Mouse (Mus musculus) midbrain, embryonic 13.5 days (tissue): Measurements from ENCODE around the gene Sun2. TPM values are rescaled to one million over a fixed set of nuclear protein-coding genes. Genes with fewer than 3 reads are reported as not detected.
A peak's percentile ranks its signal among the peaks of the same experiment; 100 is the strongest.

Source experiments
- ATAC-seq: fragments of 200-750 bp; cut with Nextera tagmentation; 2 replicates; pipeline ENCODE4 v1.8.0; 2017; ENCODE audit warnings: mild to moderate bottlenecking, moderate TSS enrichment, moderate library complexity
- H3K27ac ChIP-seq: fragments of 300-500 bp; sonication (generic); 2 replicates; pipeline ENCODE4 v1.5.1; 2015; ENCODE audit warnings: inconsistent platforms, mild to moderate bottlenecking, moderate library complexity
- H3K27me3 ChIP-seq: fragments of 300-500 bp; sonication (generic); 2 replicates; pipeline ENCODE4 v1.6.1; 2015; ENCODE audit warnings: mild to moderate bottlenecking, inconsistent platforms
- H3K36me3 ChIP-seq: fragments of 300-500 bp; sonication (generic); 2 replicates; pipeline ENCODE4 v1.6.1; 2015; ENCODE audit warnings: mild to moderate bottlenecking, inconsistent platforms
- H3K4me1 ChIP-seq: fragments of 300-500 bp; sonication (generic); replicated peaks from 2 replicates; pipeline ENCODE4 v1.6.1; 2015; ENCODE audit warnings: inconsistent platforms
- H3K4me2 ChIP-seq: fragments of 300-500 bp; sonication (generic); replicated peaks from 2 replicates; pipeline ENCODE4 v1.6.1; 2015; ENCODE audit warnings: moderate library complexity, mild to moderate bottlenecking, inconsistent platforms
- H3K4me3 ChIP-seq: fragments of 300-500 bp; sonication (generic); replicated peaks from 2 replicates; pipeline ENCODE4 v1.5.1; 2015; ENCODE audit warnings: mild to moderate bottlenecking, inconsistent platforms
- H3K9ac ChIP-seq: fragments of 300-500 bp; sonication (generic); replicated peaks from 2 replicates; pipeline ENCODE4 v1.6.1; 2015; ENCODE audit warnings: mild to moderate bottlenecking, inconsistent platforms
- H3K9me3 ChIP-seq: fragments of 300-500 bp; sonication (generic); 2 replicates; pipeline ENCODE4 v1.6.1; 2016; ENCODE audit warnings: mild to moderate bottlenecking, inconsistent platforms
- WGBS: fragments of 180-500 bp; shearing (Covaris S2); methylation state at CpG from one replicate; pipeline ENCODE4 v1.1.7; 2015; 5-methylcytosine and 5-hydroxymethylcytosine counted together
- polyA plus RNA-seq: library from polyadenylated mRNA; unstranded; fragments of >200 nt; fragmentation: Nextera tagmentation; extraction: Ambion mirVana; gene quantifications from 2 replicates; pipeline ENCODE4 v1.2.1, GENCODE M21; 2015

Sun2 gene
- 8.4 and 8.5 TPM in 2 replicates for polyA plus RNA-seq

GRCm38 (mm10) chr15:79741921-79742705, at the start of gene Sun2:
Sun2 (minus strand) TSS chr15:79742536.
- H3K9me3 ChIP-seq, result no peaks in the 10 kb centered on the region
- WGBS, result under 1% methylated on average over 92 of the region's 93 CpGs
- H3K4me3 ChIP-seq, result peak within 1 kb of the TSS; percentile 97
- ATAC-seq, result peak; percentile 97
- H3K9ac ChIP-seq, result peak within 1 kb of the TSS; percentile 89
- H3K4me1 ChIP-seq, result peaks cover 36% of the 10 kb centered on the region
- H3K27me3 ChIP-seq, result no peaks in the 10 kb centered on the region
- peak within 1 kb of the TSS; percentile 67 for H3K4me2 ChIP-seq
- peak within 1 kb of the TSS; percentile 66 for H3K27ac ChIP-seq
- peaks cover 27% of the 10 kb centered on the region for H3K36me3 ChIP-seq

GRCm38 (mm10) chr15:79791502-79791901, 49.2 kb upstream of the Sun2 start:
- no peak overlapping the region for H3K4me3 ChIP-seq
- 2% methylated on average over 12 of the region's 12 CpGs for WGBS
- peaks cover 5% of the 10 kb centered on the region; the same call in 1 of the 2 replicates for H3K36me3 ChIP-seq
- no peaks in the 10 kb centered on the region for H3K9me3 ChIP-seq
- peaks cover 3% of the 10 kb centered on the region; the same call in 1 of the 2 replicates for H3K27me3 ChIP-seq
- no peak overlapping the region for H3K4me2 ChIP-seq
- peaks cover 28% of the 10 kb centered on the region for H3K4me1 ChIP-seq
- no peak overlapping the region for H3K27ac ChIP-seq
- H3K9ac ChIP-seq, result no peak overlapping the region
- no peak for ATAC-seq

- H3K27me3 ChIP-seq, result peaks cover 3% of the 10 kb centered on the region; the same call in 1 of the 2 replicates
- H3K27ac ChIP-seq, result no peak overlapping the region
- no peak for ATAC-seq
- peaks cover 28% of the 10 kb centered on the region for H3K4me1 ChIP-seq
- no peak overlapping the region for H3K4me2 ChIP-seq
- peaks cover 5% of the 10 kb centered on the region; the same call in 1 of the 2 replicates for H3K36me3 ChIP-seq
- no peaks in the 10 kb centered on the region for H3K9me3 ChIP-seq
- 81% methylated on average over 6 of the region's 6 CpGs for WGBS
- H3K4me3 ChIP-seq, result no peak overlapping the region
- no peak overlapping the region for H3K9ac ChIP-seq
These were observed 48.6 kb upstream of the Sun2 start for GRCm38 (mm10) chr15:79790905-79791304.

- H3K36me3 ChIP-seq, result peaks cover 5% of the 10 kb centered on the region; the same call in 1 of the 2 replicates
- H3K27me3 ChIP-seq, result peaks cover 3% of the 10 kb centered on the region; the same call in 1 of the 2 replicates
- H3K4me1 ChIP-seq, result peaks cover 24% of the 10 kb centered on the region
- WGBS, result 59% methylated on average over 8 of the region's 8 CpGs
- H3K9ac ChIP-seq, result no peak overlapping the region
- no peak overlapping the region for H3K27ac ChIP-seq
- no peak for ATAC-seq
- no peak overlapping the region for H3K4me3 ChIP-seq
- H3K4me2 ChIP-seq, result no peak overlapping the region
- H3K9me3 ChIP-seq, result no peaks in the 10 kb centered on the region
These were observed 47.8 kb upstream of the Sun2 start for GRCm38 (mm10) chr15:79790111-79790510.

- H3K27ac ChIP-seq, result peak overlapping the region; percentile 46
- H3K9me3 ChIP-seq, result no peaks in the 10 kb centered on the region
- no peak overlapping the region for H3K4me2 ChIP-seq
- WGBS, result 30% methylated on average over 8 of the region's 8 CpGs
- ATAC-seq, result peak; percentile 51
- peaks cover 3% of the 10 kb centered on the region; the same call in 1 of the 2 replicates for H3K27me3 ChIP-seq
- no peak overlapping the region for H3K4me3 ChIP-seq
- peaks cover 5% of the 10 kb centered on the region; the same call in 1 of the 2 replicates for H3K36me3 ChIP-seq
- peaks cover 18% of the 10 kb centered on the region for H3K4me1 ChIP-seq
- no peak overlapping the region for H3K9ac ChIP-seq
These were observed 45.5 kb upstream of the Sun2 start for GRCm38 (mm10) chr15:79787815-79788214.

GRCm38 (mm10) chr15:79785056-79785455, 42.7 kb upstream of the Sun2 start:
- H3K27ac ChIP-seq, result no peak overlapping the region
- H3K4me3 ChIP-seq, result no peak overlapping the region
- H3K4me1 ChIP-seq, result peaks cover 15% of the 10 kb centered on the region
- WGBS, result 50% methylated on average over 1 of the region's 1 CpGs
- H3K9me3 ChIP-seq, result no peaks in the 10 kb centered on the region
- no peak for ATAC-seq
- no peaks in the 10 kb centered on the region for H3K27me3 ChIP-seq
- peaks cover 5% of the 10 kb centered on the region; the same call in 1 of the 2 replicates for H3K36me3 ChIP-seq
- no peak overlapping the region for H3K9ac ChIP-seq
- H3K4me2 ChIP-seq, result no peak overlapping the region

GRCm38 (mm10) chr15:79777749-79778148, 35.4 kb upstream of the Sun2 start, which contains the start of gene Dnal4:
Dnal4 (minus strand) TSS chr15:79777849.
- no peaks in the 10 kb centered on the region for H3K36me3 ChIP-seq
- no peak for ATAC-seq
- no peak within 1 kb of the TSS for H3K4me3 ChIP-seq
- peaks cover 22% of the 10 kb centered on the region for H3K4me1 ChIP-seq
- no peaks in the 10 kb centered on the region for H3K9me3 ChIP-seq
- no peak within 1 kb of the TSS for H3K27ac ChIP-seq
- no peak within 1 kb of the TSS for H3K4me2 ChIP-seq
- H3K9ac ChIP-seq, result no peak within 1 kb of the TSS
- H3K27me3 ChIP-seq, result no peaks in the 10 kb centered on the region; the same call in 1 of the 2 replicates

GRCm38 (mm10) chr15:79775662-79776061, 33.3 kb upstream of the Sun2 start:
- 59% methylated on average over 7 of the region's 7 CpGs for WGBS
- Histone ChIP-seq H3K36me3 (no peaks in the 10 kb centered on the region; the same call in 1 of the 2 replicates), H3K4me1 (peaks cover 37% of the 10 kb centered on the region), H3K4me2 (peak overlapping the region; percentile 59; the same call in 1 of the 2 replicates), H3K27me3 (no peaks in the 10 kb centered on the region; the same call in 1 of the 2 replicates), H3K27ac (no peak overlapping the region), H3K9ac (no peak overlapping the region; the same call in 1 of the 2 replicates), H3K9me3 (no peaks in the 10 kb centered on the region), H3K4me3 (no peak overlapping the region)
- ATAC-seq, result no peak

GRCm38 (mm10) chr15:79774117-79775027, 32.0 kb upstream of the Sun2 start:
- 1% methylated on average over 43 of the region's 50 CpGs for WGBS

GRCm38 (mm10) chr15:79770629-79771240, 28.4 kb upstream of the Sun2 start:
- 74% methylated on average over 21 of the region's 21 CpGs for WGBS

More at GRCm38 (mm10) chr15:79774117-79775027, 32.0 kb upstream of the Sun2 start:
- Histone ChIP-seq H3K9ac (peak overlapping the region; percentile 85), H3K27me3 (no peaks in the 10 kb centered on the region; the same call in 1 of the 2 replicates), H3K36me3 (no peaks in the 10 kb centered on the region; the same call in 1 of the 2 replicates), H3K4me3 (peak overlapping the region; percentile 88), H3K9me3 (no peaks in the 10 kb centered on the region), H3K27ac (peak overlapping the region; percentile 74), H3K4me2 (peak overlapping the region; percentile 91), H3K4me1 (peaks cover 42% of the 10 kb centered on the region)
- ATAC-seq, result peak; percentile 99

GRCm38 (mm10) chr15:79768302-79768701, 26.0 kb upstream of the Sun2 start:
- no peak overlapping the region for H3K4me3 ChIP-seq
- H3K27ac ChIP-seq, result no peak overlapping the region
- H3K27me3 ChIP-seq, result no peaks in the 10 kb centered on the region
- H3K9me3 ChIP-seq, result no peaks in the 10 kb centered on the region
- peaks cover 21% of the 10 kb centered on the region for H3K36me3 ChIP-seq
- no peak for ATAC-seq
- H3K4me2 ChIP-seq, result no peak overlapping the region
- peaks cover 29% of the 10 kb centered on the region for H3K4me1 ChIP-seq
- WGBS, result 61% methylated on average over 6 of the region's 6 CpGs
- H3K9ac ChIP-seq, result no peak overlapping the region

More at GRCm38 (mm10) chr15:79770629-79771240, 28.4 kb upstream of the Sun2 start:
- Histone ChIP-seq H3K9me3 (no peaks in the 10 kb centered on the region), H3K4me3 (no peak overlapping the region), H3K4me1 (peaks cover 46% of the 10 kb centered on the region), H3K36me3 (no peaks in the 10 kb centered on the region; the same call in 1 of the 2 replicates), H3K27ac (no peak overlapping the region), H3K4me2 (no peak overlapping the region), H3K27me3 (no peaks in the 10 kb centered on the region), H3K9ac (0 out of 2 replicates have a peak overlapping the region, but pooled peaks have one; percentile 39)
- no peak for ATAC-seq
